Mouse (Mus musculus) midbrain, embryonic 16.5 days (tissue): Measurements from ENCODE around the gene Slc6a1. TPM values are rescaled to one million over a fixed set of nuclear protein-coding genes. Genes with fewer than 3 reads are reported as not detected.

Experiments
- ATAC-seq: fragments of 200-750 bp; cut with Nextera tagmentation; 2 replicates; pipeline ENCODE4 v1.8.0; 2017; ENCODE audit warnings: moderate TSS enrichment
- H3K27ac ChIP-seq: fragments of 300-500 bp; sonication (generic); 2 replicates; pipeline ENCODE4 v1.5.1; 2014; ENCODE audit warnings: mild to moderate bottlenecking, low read length, mixed read lengths
- H3K27me3 ChIP-seq: fragments of 300-500 bp; sonication (generic); 2 replicates; pipeline ENCODE4 v1.6.1; 2014; ENCODE audit warnings: low read depth, low read length, mixed read lengths; ENCODE audit not compliant: control insufficient read depth, insufficient read depth
- H3K36me3 ChIP-seq: fragments of 300-500 bp; sonication (generic); 2 replicates; pipeline ENCODE4 v1.6.1; 2014; ENCODE audit warnings: mild to moderate bottlenecking, low read length, moderate library complexity, mixed read lengths; ENCODE audit not compliant: control insufficient read depth, insufficient read depth
- H3K4me1 ChIP-seq: fragments of 300-500 bp; sonication (generic); 2 replicates; pipeline ENCODE4 v1.6.1; 2014; ENCODE audit warnings: mild to moderate bottlenecking, low read length, mixed read lengths; ENCODE audit not compliant: control insufficient read depth, insufficient read depth
- H3K4me2 ChIP-seq: fragments of 300-500 bp; sonication (generic); 2 replicates; pipeline ENCODE4 v1.6.1; 2014; ENCODE audit warnings: mild to moderate bottlenecking, low read length, mixed read lengths
- H3K4me3 ChIP-seq: fragments of 300-500 bp; sonication (generic); 2 replicates; pipeline ENCODE4 v1.5.1; 2014; ENCODE audit warnings: low read depth, mild to moderate bottlenecking, low read length, moderate library complexity, mixed read lengths
- H3K9ac ChIP-seq: fragments of 300-500 bp; sonication (generic); 2 replicates; pipeline ENCODE4 v1.6.1; 2014; ENCODE audit warnings: low read depth, low read length, mixed read lengths
- H3K9me3 ChIP-seq: fragments of 300-500 bp; sonication (generic); replicated peaks from 2 replicates; pipeline ENCODE4 v1.6.1; 2014; ENCODE audit warnings: mild to moderate bottlenecking, low read length, mixed read lengths; ENCODE audit not compliant: control insufficient read depth, poor library complexity, severe bottlenecking
- WGBS: fragments of 180-500 bp; shearing (Covaris S2); extraction: QIAGEN DNeasy Blood & Tissue Kit; methylation state at CpG from one replicate; pipeline ENCODE4 v1.1.7; 2014; 5-methylcytosine and 5-hydroxymethylcytosine counted together
- polyA plus RNA-seq: library from polyadenylated mRNA; unstranded; fragments of >200 nt; fragmentation: Nextera tagmentation; extraction: Ambion mirVana; gene quantifications from 2 replicates; pipeline ENCODE4 v1.2.1, GENCODE M21; 2015

Slc6a1 gene
- polyA plus RNA-seq, 1 experiment from 2014 or later = 182 TPM

- Histone ChIP-seq H3K27me3 (no peaks in the 10 kb centered on the region), H3K4me2 (no peak overlapping the region), H3K4me1 (peaks cover 20% of the 10 kb centered on the region), H3K4me3 (no peak overlapping the region), H3K9ac (no peak overlapping the region), H3K9me3 (no peaks in the 10 kb centered on the region), H3K27ac (no peak overlapping the region), H3K36me3 (no peaks in the 10 kb centered on the region)
- WGBS = 57% methylated on average over 3 of the region's 3 CpGs
- no peak for ATAC-seq
Measured at GRCm38 (mm10) chr6:114264010-114264409, 18.4 kb upstream of the Slc6a1 start.

DNA sequence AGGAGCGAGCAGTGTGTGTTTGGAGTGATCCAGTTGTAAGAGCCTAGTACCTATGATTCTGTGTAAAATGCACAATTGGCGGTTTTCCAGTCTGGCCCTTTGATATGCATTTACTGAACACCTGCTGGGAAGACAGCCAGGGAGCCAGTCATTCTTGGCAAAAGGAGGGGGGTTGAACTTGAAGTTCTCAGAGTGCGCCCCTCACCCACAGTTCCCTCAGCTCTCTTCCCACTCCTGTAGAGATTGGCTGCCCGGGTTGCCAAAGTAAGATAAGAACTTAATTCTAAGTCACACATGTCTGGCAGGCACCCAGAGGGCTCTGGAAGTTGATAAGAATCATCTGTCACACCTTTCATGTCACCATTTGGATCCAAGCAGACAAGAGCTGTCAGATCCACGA, 18.0 kb upstream of the Slc6a1 start:
- 0 out of 2 replicates have a peak overlapping the region, but pooled peaks have one; percentile 2 for H3K27ac ChIP-seq
- 60% methylated on average over 5 of the region's 5 CpGs for WGBS

GRCm38 (mm10) chr6:114266273-114266672, 16.2 kb upstream of the Slc6a1 start:
- H3K4me3 ChIP-seq = no peak overlapping the region

More for the DNA sequence above, 18.0 kb upstream of the Slc6a1 start:
- Histone ChIP-seq H3K4me2 (no peak overlapping the region), H3K27me3 (no peaks in the 10 kb centered on the region), H3K9ac (no peak overlapping the region), H3K36me3 (no peaks in the 10 kb centered on the region), H3K4me1 (peaks cover 18% of the 10 kb centered on the region), H3K4me3 (no peak overlapping the region), H3K9me3 (no peaks in the 10 kb centered on the region)
- no peak for ATAC-seq

DNA sequence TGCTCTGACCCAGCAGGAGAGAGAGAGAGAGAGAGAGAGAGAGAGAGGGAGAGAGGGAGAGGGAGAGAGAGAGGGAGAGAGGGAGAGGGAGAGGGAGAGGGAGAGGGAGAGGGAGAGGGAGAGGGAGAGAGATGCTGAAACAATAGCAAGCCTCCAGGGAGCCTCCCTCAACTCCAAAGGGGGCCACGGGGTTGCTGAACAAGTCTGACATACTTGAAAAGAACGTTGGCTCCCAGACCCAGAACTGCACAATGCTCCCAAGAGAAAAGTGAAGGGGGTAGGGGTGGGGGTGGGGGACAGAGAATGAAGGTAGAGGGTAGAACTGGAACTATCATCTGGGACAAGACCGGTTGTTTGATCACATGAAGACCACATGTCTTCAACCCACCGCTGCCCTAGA, 14.5 kb upstream of the Slc6a1 start:
- Histone ChIP-seq H3K4me2 (no peak overlapping the region), H3K27me3 (no peaks in the 10 kb centered on the region), H3K9me3 (no peaks in the 10 kb centered on the region), H3K27ac (no peak overlapping the region), H3K9ac (no peak overlapping the region), H3K4me3 (no peak overlapping the region), H3K36me3 (no peaks in the 10 kb centered on the region), H3K4me1 (peaks cover 8% of the 10 kb centered on the region)
- no peak for ATAC-seq
- 26% methylated on average over 4 of the region's 4 CpGs for WGBS

More at GRCm38 (mm10) chr6:114266273-114266672, 16.2 kb upstream of the Slc6a1 start:
- no peaks in the 10 kb centered on the region for H3K9me3 ChIP-seq
- no peaks in the 10 kb centered on the region for H3K27me3 ChIP-seq
- peaks cover 10% of the 10 kb centered on the region for H3K4me1 ChIP-seq
- no peak for ATAC-seq
- H3K27ac ChIP-seq = no peak overlapping the region
- no peak overlapping the region for H3K9ac ChIP-seq
- H3K36me3 ChIP-seq = no peaks in the 10 kb centered on the region
- no peak overlapping the region for H3K4me2 ChIP-seq

- no peak overlapping the region for H3K27ac ChIP-seq
- no peak overlapping the region for H3K4me3 ChIP-seq
- peaks cover 10% of the 10 kb centered on the region; the same call in 1 of the 2 replicates for H3K4me1 ChIP-seq
- H3K9me3 ChIP-seq = no peaks in the 10 kb centered on the region
- no peak for ATAC-seq
- H3K9ac ChIP-seq = no peak overlapping the region
- no peak overlapping the region for H3K4me2 ChIP-seq
- WGBS = 86% methylated on average over 2 of the region's 2 CpGs
- no peaks in the 10 kb centered on the region for H3K36me3 ChIP-seq
- no peaks in the 10 kb centered on the region for H3K27me3 ChIP-seq
Measured at GRCm38 (mm10) chr6:114269589-114269988, 12.8 kb upstream of the Slc6a1 start.

GRCm38 (mm10) chr6:114270799-114271198, 11.6 kb upstream of the Slc6a1 start:
- Histone ChIP-seq H3K36me3 (no peaks in the 10 kb centered on the region), H3K4me2 (no peak overlapping the region), H3K27me3 (no peaks in the 10 kb centered on the region), H3K4me3 (no peak overlapping the region), H3K4me1 (peaks cover 7% of the 10 kb centered on the region; the same call in 1 of the 2 replicates), H3K27ac (no peak overlapping the region), H3K9ac (no peak overlapping the region), H3K9me3 (no peaks in the 10 kb centered on the region)
- WGBS = 58% methylated on average over 5 of the region's 5 CpGs
- no peak for ATAC-seq

GRCm38 (mm10) chr6:114272279-114272678, 10.2 kb upstream of the Slc6a1 start:
- WGBS = 75% methylated on average over 15 of the region's 15 CpGs
- no peak overlapping the region for H3K27ac ChIP-seq
- ATAC-seq = no peak

DNA sequence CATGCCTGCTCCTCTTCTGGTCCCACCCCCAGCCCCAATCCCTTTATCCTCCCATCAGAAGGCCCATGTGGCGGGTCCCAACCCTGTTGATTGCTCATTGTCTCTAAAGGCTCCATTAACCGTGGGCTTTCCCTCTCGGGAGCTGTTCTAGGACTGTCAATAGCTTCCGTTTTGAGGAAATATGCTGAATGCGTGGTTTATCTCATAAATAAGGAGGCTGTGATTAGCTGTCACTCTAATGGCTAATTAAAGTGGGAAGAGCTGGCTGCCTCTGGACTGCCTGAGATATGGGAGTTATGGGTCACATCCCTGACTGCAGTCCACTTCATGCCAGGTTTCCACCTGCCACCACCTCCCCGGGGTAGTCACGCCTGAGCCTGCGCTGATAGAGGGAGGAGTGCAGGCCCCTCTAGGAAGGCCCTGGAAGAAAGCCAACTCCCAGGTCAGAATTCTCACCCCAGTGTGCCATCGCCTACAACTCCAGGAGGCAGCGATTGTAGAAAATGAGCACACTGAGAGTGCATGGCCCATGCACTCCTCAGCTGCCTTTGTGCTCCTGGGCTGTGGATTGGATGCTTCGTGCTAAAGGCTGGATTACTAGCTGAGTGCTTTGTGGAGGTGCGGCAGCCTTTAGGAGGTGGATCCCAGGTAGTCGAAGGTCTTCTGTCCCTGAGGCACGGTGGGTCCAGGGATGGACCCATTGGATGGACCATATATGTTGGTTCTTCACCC, 8.3 kb upstream of the Slc6a1 start:
- no peak overlapping the region for H3K4me2 ChIP-seq
- H3K4me3 ChIP-seq = no peak overlapping the region
- WGBS = 43% methylated on average over 14 of the region's 14 CpGs
- no peak overlapping the region for H3K9ac ChIP-seq
- H3K27ac ChIP-seq = 0 out of 2 replicates have a peak overlapping the region, but pooled peaks have one; percentile 41
- no peaks in the 10 kb centered on the region for H3K36me3 ChIP-seq
- no peaks in the 10 kb centered on the region for H3K9me3 ChIP-seq
- ATAC-seq = no peak
- peaks cover 7% of the 10 kb centered on the region; the same call in 1 of the 2 replicates for H3K4me1 ChIP-seq
- no peaks in the 10 kb centered on the region for H3K27me3 ChIP-seq

More at GRCm38 (mm10) chr6:114272279-114272678, 10.2 kb upstream of the Slc6a1 start:
- no peak overlapping the region for H3K9ac ChIP-seq
- H3K36me3 ChIP-seq = no peaks in the 10 kb centered on the region
- no peak overlapping the region for H3K4me2 ChIP-seq
- H3K4me3 ChIP-seq = no peak overlapping the region
- no peaks in the 10 kb centered on the region for H3K27me3 ChIP-seq
- H3K4me1 ChIP-seq = peaks cover 7% of the 10 kb centered on the region; the same call in 1 of the 2 replicates
- no peaks in the 10 kb centered on the region for H3K9me3 ChIP-seq

GRCm38 (mm10) chr6:114275800-114276199, 6.6 kb upstream of the Slc6a1 start:
- Histone ChIP-seq H3K27me3 (no peaks in the 10 kb centered on the region), H3K27ac (no peak overlapping the region), H3K4me3 (no peak overlapping the region), H3K4me2 (no peak overlapping the region), H3K9ac (no peak overlapping the region), H3K36me3 (no peaks in the 10 kb centered on the region), H3K4me1 (peaks cover 7% of the 10 kb centered on the region; the same call in 1 of the 2 replicates), H3K9me3 (no peaks in the 10 kb centered on the region)
- no peak for ATAC-seq
- WGBS = 58% methylated on average over 8 of the region's 8 CpGs
